Mouse (Mus musculus) brain, embryonic 14.5 days (tissue): ENCODE results near the gene Atf6b.

Experiments
- CTCF ChIP-seq: fragments of 200-500 bp; IDR thresholded peaks from 2 replicates; pipeline ENCODE4 v1.5.1; 2012; ENCODE audit warnings: inconsistent platforms, mild to moderate bottlenecking, moderate library complexity, borderline replicate concordance; ENCODE audit not compliant: insufficient read depth, insufficient read length; ENCODE audit errors: extremely low read depth
- POLR2A ChIP-seq: fragments of 200-500 bp; IDR thresholded peaks from 2 replicates; pipeline ENCODE4 v1.6.1; 2012; ENCODE audit warnings: mild to moderate bottlenecking, inconsistent platforms, borderline replicate concordance; ENCODE audit not compliant: poor library complexity, insufficient read depth, insufficient read length, severe bottlenecking; ENCODE audit errors: extremely low read depth

- TF ChIP-seq POLR2A: no peak
- TF ChIP-seq CTCF: no peak
Observed at GRCm38 (mm10) chr17:34630761-34631301, 16.1 kb upstream of the Atf6b start.
